Mouse (Mus musculus): ENCODE measurements around the gene Atp13a3.

Gene Atp13a3

GRCm38 (mm10) chr16:30314236-30314635 is 91.5 kb downstream of the Atp13a3 start:
- DNase-seq (ENCODE audit: low spot score), result peak; percentile 71

GRCm38 (mm10) chr16:30310647-30311046 is 95.1 kb downstream of the Atp13a3 start, which contains the start of gene Gp5:
Gp5 (minus strand) TSS chr16:30310779.
- DNase-seq (ENCODE audit: low spot score), result no peak

- no peak for DNase-seq (ENCODE audit: low spot score)
Observed at GRCm38 (mm10) chr16:30310171-30310515, 95.6 kb downstream of the Atp13a3 start.

- peak; percentile 47 for DNase-seq (ENCODE audit: low spot score)
Observed at GRCm38 (mm10) chr16:30309395-30310170, 96.2 kb downstream of the Atp13a3 start.

GRCm38 (mm10) chr16:30308616-30309394 is 97.0 kb downstream of the Atp13a3 start:
- DNase-seq (ENCODE audit: low spot score), result peak; percentile 57

- DNase-seq (ENCODE audit: low spot score), result no peak
Observed at GRCm38 (mm10) chr16:30307961-30308615, 97.7 kb downstream of the Atp13a3 start.

GRCm38 (mm10) chr16:30307306-30307705 is 98.5 kb downstream of the Atp13a3 start:
- no peak for DNase-seq (ENCODE audit: low spot score)

GRCm38 (mm10) chr16:30306102-30306501 is 99.7 kb downstream of the Atp13a3 start:
- no peak for DNase-seq (ENCODE audit: low spot score)

GRCm38 (mm10) chr16:30304236-30304635 is 101.5 kb downstream of the Atp13a3 start:
- DNase-seq (ENCODE audit: low spot score), result no peak

- DNase-seq (ENCODE audit: low spot score), result no peak
Observed at GRCm38 (mm10) chr16:30303411-30303810, 102.4 kb downstream of the Atp13a3 start.

GRCm38 (mm10) chr16:30302686-30303085 is 103.1 kb downstream of the Atp13a3 start:
- DNase-seq (ENCODE audit: low spot score), result no peak

- no peak for DNase-seq (ENCODE audit: low spot score)
Observed at GRCm38 (mm10) chr16:30299711-30300277, 106.0 kb downstream of the Atp13a3 start.

- no peak for DNase-seq (ENCODE audit: low spot score)
Observed at GRCm38 (mm10) chr16:30297450-30297849, 108.3 kb downstream of the Atp13a3 start.

GRCm38 (mm10) chr16:30296601-30297275 is 109.0 kb downstream of the Atp13a3 start:
- no peak for DNase-seq (ENCODE audit: low spot score)

GRCm38 (mm10) chr16:30295106-30295505 is 110.7 kb downstream of the Atp13a3 start:
- no peak for DNase-seq (ENCODE audit: low spot score)

- peak; percentile 78 for DNase-seq (ENCODE audit: low spot score)
Observed at GRCm38 (mm10) chr16:30290436-30290835, 115.3 kb downstream of the Atp13a3 start.

- no peak for DNase-seq (ENCODE audit: low spot score)
Observed at GRCm38 (mm10) chr16:30285701-30286100, 120.1 kb downstream of the Atp13a3 start.

GRCm38 (mm10) chr16:30283743-30284337 is 121.9 kb downstream of the Atp13a3 start:
- DNase-seq (ENCODE audit: low spot score), result peak; percentile 82

- DNase-seq (ENCODE audit: low spot score), result peak; percentile 67
Observed at GRCm38 (mm10) chr16:30282844-30283495, 122.8 kb downstream of the Atp13a3 start, which contains the start of gene Lrrc15. Lrrc15 (minus strand) TSS chr16:30283256.

GRCm38 (mm10) chr16:30280676-30281297 is 125.0 kb downstream of the Atp13a3 start:
- DNase-seq (ENCODE audit: low spot score), result no peak
